Mouse (Mus musculus): Measurements from ENCODE around the gene Kpna2. TPM values are rescaled to one million over a fixed set of nuclear protein-coding genes. Genes with fewer than 3 reads are reported as not detected.

The Kpna2 gene
- 259 and 365 TPM in 2 replicates for polyA plus RNA-seq (2015; fragmentation: Nextera tagmentation; extraction: Ambion mirVana)

DNA sequence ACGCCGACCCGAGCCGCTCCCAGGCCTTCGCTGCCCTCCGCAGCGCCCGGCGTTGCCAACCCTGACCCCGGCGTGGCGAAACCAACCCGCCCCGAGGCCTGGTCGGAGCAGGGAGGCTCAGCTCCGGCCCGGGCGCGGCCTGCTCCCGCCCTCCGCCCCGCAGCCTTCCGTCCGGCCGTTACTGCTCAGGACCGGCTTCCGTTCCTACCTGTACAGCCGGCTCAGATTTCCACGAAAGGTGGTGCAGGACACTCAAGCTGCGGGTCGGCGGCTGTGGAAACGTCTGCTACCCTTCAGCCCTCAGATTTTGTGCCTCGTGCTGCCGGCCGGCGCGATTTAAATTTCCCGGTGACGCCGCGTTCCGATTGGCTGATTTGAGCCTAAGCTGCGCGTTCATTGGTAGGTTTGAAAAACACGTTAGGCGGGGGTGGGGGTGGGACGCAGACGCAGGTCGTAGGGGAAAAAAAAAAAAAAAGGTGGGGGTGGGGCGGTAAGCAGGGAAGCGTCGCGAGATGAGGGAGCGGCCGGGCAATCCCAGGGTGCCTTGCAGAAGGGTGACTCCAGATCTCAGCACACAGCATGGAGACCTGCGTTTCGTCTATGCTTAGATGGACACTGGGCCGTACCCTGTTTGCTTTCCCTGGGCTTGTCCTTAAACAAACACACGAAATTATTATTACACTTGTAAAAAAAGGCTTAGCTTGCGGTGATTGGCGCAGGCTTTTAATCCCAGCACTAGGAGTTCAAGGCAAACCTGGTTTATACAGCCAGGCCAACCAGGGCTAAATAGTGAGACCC lies at the start of gene Kpna2:
Kpna2 (minus strand) TSS at position 391 of the 798 bp plus-strand sequence.
- peak within 1 kb of the TSS; percentile 90 for H3K9ac ChIP-seq
- peak within 1 kb of the TSS; percentile 89 for H3K27ac ChIP-seq
- peaks cover 7% of the 10 kb centered on the region; the same call in 1 of the 2 replicates for H3K36me3 ChIP-seq
- H3K4me2 ChIP-seq: peak within 1 kb of the TSS; percentile 59
- peaks cover 6% of the 10 kb centered on the region; the same call in 1 of the 2 replicates for H3K4me1 ChIP-seq
- H3K9me3 ChIP-seq: no peaks in the 10 kb centered on the region
- H3K4me3 ChIP-seq (replicated peaks): peak within 1 kb of the TSS; percentile 99
- peak; percentile 97 for ATAC-seq (ENCODE audit: insufficient read depth, low FRiP score, low read depth)
- no peaks in the 10 kb centered on the region for H3K27me3 ChIP-seq (replicated peaks)
- under 1% methylated on average over 56 of the region's 62 CpGs for WGBS

DNA sequence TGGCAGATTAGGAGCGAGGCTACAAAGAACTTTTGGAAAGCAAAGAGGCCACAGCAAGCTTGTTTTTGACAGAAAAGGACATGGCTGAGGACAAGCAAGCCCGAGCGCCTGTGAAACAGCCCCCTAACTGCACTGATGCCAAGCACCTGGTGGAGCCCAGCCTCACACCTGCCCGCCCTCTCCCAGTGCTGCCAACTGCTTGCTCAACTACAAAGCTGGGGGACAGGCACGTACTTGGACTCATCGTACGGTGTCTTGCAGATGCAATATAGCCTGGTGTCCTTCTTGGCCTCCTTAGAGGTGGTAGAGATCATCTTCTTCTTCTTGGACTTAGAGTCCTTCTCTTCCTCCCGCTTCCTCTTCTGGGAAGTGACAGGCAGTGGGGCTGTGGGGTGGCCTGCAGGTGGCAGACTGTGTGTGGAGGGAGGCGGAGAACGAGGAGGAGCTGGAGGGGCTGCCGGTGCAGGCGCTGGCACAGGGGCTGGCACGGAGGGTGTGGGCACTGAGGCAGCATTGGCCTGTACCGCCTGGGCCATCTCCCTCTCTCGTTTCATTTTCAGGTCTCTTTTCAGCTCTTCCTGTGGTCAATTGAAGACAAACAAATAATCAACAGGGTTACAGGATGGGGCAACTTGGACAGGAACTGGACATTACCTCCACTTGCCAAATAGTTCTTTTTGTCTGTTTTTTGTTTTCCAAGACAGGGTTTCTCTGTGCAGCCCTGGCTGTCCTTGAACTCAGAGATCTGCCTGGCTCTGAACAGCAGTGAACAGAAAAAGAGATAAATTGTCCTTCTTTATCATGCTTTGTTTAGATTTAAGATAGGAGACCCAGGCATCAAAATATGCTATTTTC lies 47.7 kb upstream of the Kpna2 start:
- Histone ChIP-seq H3K4me3 (replicated peaks) (no peak overlapping the region), H3K27ac (no peak overlapping the region), H3K4me2 (no peak overlapping the region), H3K9me3 (no peaks in the 10 kb centered on the region), H3K27me3 (replicated peaks) (no peaks in the 10 kb centered on the region), H3K9ac (no peak overlapping the region), H3K4me1 (no peaks in the 10 kb centered on the region), H3K36me3 (peaks cover 34% of the 10 kb centered on the region)
- 91% methylated on average over 15 of the region's 15 CpGs for WGBS
- ATAC-seq (ENCODE audit: insufficient read depth, low FRiP score, low read depth): no peak

DNA sequence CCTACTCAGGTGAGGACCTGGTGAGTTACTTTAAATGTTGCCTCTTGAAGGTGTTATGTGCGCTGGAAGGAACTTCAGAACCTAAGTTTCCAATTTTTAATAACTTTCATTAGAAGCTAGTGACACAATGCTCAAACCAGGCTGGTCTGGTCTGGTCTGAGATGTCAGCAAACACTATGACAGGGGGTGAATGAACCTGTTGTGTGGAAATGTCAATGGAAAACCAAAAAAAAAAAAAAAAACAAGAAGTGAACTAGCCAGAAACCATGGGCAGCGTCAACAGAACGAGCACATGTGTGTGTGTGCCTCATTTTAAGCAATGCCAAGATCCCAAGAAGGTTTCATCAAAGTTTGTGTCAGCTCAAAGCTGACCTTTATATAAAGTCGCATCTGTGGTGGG lies 46.2 kb upstream of the Kpna2 start:
- H3K36me3 ChIP-seq: peaks cover 36% of the 10 kb centered on the region

DNA sequence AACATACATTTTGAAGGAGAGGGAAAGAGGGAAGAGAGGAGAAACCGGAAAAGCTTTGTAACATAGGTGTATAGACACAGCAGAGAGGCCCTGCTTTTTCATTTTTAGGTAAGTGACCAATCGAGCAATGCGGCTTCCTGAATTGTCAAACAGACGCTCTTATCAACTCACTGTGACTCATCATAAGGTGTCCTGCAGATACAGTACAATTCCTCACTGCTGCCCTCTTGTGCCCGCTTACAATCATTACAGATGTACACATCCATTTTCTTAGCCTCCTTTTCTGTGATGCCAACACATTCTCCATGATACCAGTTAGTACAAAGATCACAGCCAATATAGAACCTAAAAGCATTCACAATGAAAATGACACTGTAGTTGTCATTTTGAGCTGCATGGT lies 45.0 kb upstream of the Kpna2 start:
- no peak overlapping the region for H3K4me3 ChIP-seq (replicated peaks)
- no peaks in the 10 kb centered on the region for H3K9me3 ChIP-seq
- no peaks in the 10 kb centered on the region for H3K27me3 ChIP-seq (replicated peaks)
- ATAC-seq (ENCODE audit: insufficient read depth, low FRiP score, low read depth): no peak
- no peak overlapping the region; the same call in 1 of the 2 replicates for H3K27ac ChIP-seq
- 39% methylated on average over 5 of the region's 5 CpGs for WGBS
- no peaks in the 10 kb centered on the region for H3K4me1 ChIP-seq
- no peak overlapping the region for H3K4me2 ChIP-seq
- peaks cover 41% of the 10 kb centered on the region for H3K36me3 ChIP-seq
- no peak overlapping the region for H3K9ac ChIP-seq

More for the DNA sequence above, 46.2 kb upstream of the Kpna2 start:
- H3K4me1 ChIP-seq: no peaks in the 10 kb centered on the region
- no peak overlapping the region for H3K4me2 ChIP-seq
- no peaks in the 10 kb centered on the region for H3K27me3 ChIP-seq (replicated peaks)
- H3K27ac ChIP-seq: no peak overlapping the region
- no peak overlapping the region for H3K4me3 ChIP-seq (replicated peaks)
- no peak for ATAC-seq (ENCODE audit: insufficient read depth, low FRiP score, low read depth)
- WGBS: 79% methylated on average over 4 of the region's 4 CpGs
- no peak overlapping the region for H3K9ac ChIP-seq
- H3K9me3 ChIP-seq: no peaks in the 10 kb centered on the region

DNA sequence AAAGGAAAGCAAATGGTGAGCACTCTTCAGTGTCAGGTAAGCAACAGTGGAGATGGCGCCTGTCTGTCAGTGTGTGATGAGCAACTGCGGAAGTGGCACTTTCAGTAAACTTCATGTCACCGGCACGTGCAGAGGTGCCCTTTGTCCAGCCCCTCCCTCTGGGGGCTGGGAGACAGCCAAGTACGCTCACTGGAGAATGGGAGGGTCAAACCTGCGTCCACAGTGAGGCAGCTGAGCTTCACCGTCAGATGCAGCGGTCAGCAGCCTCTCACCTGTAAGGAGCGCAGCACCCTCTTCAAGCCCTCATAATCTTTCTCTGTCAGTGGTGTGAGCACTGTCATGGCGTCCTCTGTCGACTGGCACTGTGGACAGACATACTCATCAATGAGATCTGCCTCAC lies 44.0 kb upstream of the Kpna2 start:
- 85% methylated on average over 11 of the region's 11 CpGs for WGBS
- Histone ChIP-seq H3K27me3 (replicated peaks) (no peaks in the 10 kb centered on the region), H3K4me2 (no peak overlapping the region), H3K9ac (no peak overlapping the region), H3K9me3 (no peaks in the 10 kb centered on the region), H3K4me1 (no peaks in the 10 kb centered on the region), H3K4me3 (replicated peaks) (no peak overlapping the region), H3K27ac (no peak overlapping the region), H3K36me3 (peaks cover 46% of the 10 kb centered on the region)
- ATAC-seq (ENCODE audit: insufficient read depth, low FRiP score, low read depth): no peak

DNA sequence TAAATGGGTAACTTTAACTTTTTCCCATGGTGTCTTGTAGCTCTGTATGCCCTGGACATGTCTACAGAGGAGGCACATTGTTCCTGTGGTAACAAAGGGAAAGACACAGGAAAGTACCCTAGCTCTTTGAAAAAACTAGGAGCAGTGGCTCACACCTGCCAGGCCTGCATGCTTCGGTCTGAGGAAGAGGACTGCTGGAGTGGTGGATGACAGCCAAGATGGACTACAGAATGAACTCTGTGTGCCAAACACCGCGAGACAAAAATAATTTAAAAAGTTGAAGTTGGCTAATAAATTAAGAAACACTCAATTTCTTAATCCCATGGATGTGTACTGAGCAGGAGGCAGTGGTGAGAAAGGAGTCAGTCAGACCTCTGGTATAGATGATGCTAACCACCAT lies 42.1 kb upstream of the Kpna2 start:
- Histone ChIP-seq H3K4me1 (no peaks in the 10 kb centered on the region), H3K4me2 (no peak overlapping the region), H3K27ac (no peak overlapping the region), H3K9me3 (no peaks in the 10 kb centered on the region), H3K9ac (no peak overlapping the region), H3K4me3 (replicated peaks) (no peak overlapping the region), H3K27me3 (replicated peaks) (no peaks in the 10 kb centered on the region), H3K36me3 (peaks cover 53% of the 10 kb centered on the region)
- 70% methylated on average over 3 of the region's 3 CpGs for WGBS
- ATAC-seq (ENCODE audit: insufficient read depth, low FRiP score, low read depth): no peak

DNA sequence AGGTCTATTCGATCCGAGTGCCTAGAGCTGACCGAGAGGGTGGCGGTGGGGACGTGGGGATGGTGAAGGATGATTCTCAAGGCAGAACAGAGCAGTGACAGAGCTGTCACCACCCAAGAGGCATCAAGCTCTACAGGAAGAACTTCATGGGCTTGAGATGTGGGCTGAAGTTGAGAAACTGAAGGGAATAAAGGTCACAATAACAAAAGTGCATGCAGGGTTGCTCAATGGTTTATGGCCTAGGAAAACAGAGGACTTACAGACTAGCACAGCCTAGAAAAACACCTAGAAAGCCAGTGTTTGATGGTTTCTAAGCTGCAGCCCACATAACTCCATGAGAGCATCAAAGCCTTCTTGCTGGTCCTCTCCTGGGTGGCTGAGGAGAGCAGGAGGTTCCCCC lies 40.1 kb upstream of the Kpna2 start:
- no peaks in the 10 kb centered on the region for H3K4me1 ChIP-seq
- no peak overlapping the region for H3K4me2 ChIP-seq
- H3K9ac ChIP-seq: no peak overlapping the region
- no peak overlapping the region for H3K4me3 ChIP-seq (replicated peaks)
- no peak overlapping the region for H3K27ac ChIP-seq
- no peaks in the 10 kb centered on the region for H3K9me3 ChIP-seq
- no peaks in the 10 kb centered on the region for H3K27me3 ChIP-seq (replicated peaks)
- peaks cover 43% of the 10 kb centered on the region for H3K36me3 ChIP-seq
- WGBS: 95% methylated on average over 5 of the region's 5 CpGs
- ATAC-seq (ENCODE audit: insufficient read depth, low FRiP score, low read depth): no peak

DNA sequence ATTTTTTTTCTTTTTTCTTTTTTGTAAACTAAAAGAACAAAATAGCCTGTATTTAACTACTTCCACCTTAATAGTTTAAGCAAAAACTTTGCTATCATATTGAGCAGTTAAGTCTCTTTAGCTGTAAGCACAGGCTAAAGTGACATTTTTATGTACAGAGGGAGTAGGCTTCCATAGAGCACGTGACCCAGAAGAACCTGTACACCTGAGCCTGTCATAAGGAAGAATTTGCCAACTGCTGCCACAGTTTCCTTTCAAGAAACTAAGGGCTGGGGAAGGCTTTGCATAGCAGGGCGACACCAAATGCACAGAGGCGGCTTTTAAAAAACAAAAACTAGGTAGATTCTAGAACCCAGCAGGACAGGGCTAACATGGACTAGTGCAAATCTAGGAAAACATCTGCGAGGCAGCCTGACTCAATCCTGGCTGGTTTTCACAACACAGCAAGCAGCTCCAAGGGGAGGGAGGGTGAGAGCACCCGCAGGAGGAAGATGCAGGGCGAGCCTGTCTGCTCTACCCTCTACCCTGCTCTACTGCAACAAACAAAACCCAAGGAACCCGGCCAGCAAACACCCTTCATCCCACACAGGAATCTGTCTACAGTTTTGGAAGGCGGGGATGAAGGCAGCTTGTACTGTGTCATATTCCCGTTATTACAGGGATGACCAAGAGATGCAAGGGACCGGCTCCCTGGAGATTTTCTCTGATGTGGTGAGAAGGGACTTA lies 34.9 kb upstream of the Kpna2 start:
- Histone ChIP-seq H3K27me3 (replicated peaks) (no peaks in the 10 kb centered on the region), H3K27ac (no peak overlapping the region), H3K9ac (no peak overlapping the region), H3K4me2 (no peak overlapping the region), H3K4me1 (no peaks in the 10 kb centered on the region), H3K9me3 (no peaks in the 10 kb centered on the region), H3K36me3 (peaks cover 18% of the 10 kb centered on the region; the same call in 1 of the 2 replicates), H3K4me3 (replicated peaks) (no peak overlapping the region)
- WGBS: 77% methylated on average over 10 of the region's 10 CpGs
- ATAC-seq (ENCODE audit: insufficient read depth, low FRiP score, low read depth): no peak

DNA sequence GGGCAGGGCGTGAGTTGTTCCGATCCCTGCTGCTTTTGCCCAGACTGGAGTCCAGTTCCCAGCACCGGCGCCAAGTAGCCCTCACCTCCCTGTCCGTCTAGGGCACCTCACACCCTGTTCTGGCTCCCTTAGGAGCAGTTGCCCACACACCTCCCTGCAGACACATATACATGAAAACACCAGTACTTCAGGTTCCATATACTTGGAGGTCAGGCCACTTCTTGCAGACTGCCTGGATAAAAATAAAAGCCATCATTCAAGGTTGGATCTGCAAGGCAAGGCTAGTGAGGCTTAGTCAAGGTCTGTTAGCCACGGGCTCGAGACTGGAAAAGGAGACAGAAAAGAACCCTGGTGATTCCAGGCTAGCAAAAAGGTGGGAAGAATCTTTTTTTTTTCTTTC lies 32.3 kb upstream of the Kpna2 start:
- no peaks in the 10 kb centered on the region for H3K9me3 ChIP-seq
- H3K9ac ChIP-seq: no peak overlapping the region
- H3K36me3 ChIP-seq: 0 out of 2 replicates have a peak, but pooled peaks cover under 1% of the 10 kb centered on the region
- H3K27ac ChIP-seq: no peak overlapping the region
- no peak for ATAC-seq (ENCODE audit: insufficient read depth, low FRiP score, low read depth)
- no peaks in the 10 kb centered on the region for H3K27me3 ChIP-seq (replicated peaks)
- H3K4me3 ChIP-seq (replicated peaks): no peak overlapping the region
- 46% methylated on average over 7 of the region's 7 CpGs for WGBS
- H3K4me2 ChIP-seq: no peak overlapping the region
- H3K4me1 ChIP-seq: 0 out of 2 replicates have a peak, but pooled peaks cover 3% of the 10 kb centered on the region

DNA sequence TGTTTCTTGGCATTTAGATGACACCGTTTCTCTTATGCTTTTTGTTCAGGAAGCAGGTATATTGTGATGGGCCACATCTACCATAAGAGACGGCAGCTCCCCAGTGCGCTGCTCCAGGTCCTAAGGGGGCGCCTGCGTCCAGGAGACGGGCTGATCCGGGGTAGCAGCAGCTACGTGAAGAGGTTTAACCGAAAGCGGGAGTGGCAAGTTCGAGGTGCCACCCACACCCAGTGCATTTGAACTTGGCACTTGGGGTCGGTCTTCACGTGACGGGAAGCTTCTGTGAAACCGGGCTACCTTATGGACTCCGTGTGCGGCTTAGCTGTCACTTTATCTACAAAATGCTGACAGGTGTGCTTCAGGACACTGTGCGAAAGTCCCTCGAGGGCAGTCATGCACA lies 30.2 kb upstream of the Kpna2 start:
- H3K27ac ChIP-seq: no peak overlapping the region
- H3K4me2 ChIP-seq: no peak overlapping the region
- H3K4me3 ChIP-seq (replicated peaks): no peak overlapping the region
- H3K27me3 ChIP-seq (replicated peaks): no peaks in the 10 kb centered on the region
- H3K4me1 ChIP-seq: peaks cover 20% of the 10 kb centered on the region
- ATAC-seq (ENCODE audit: insufficient read depth, low FRiP score, low read depth): no peak
- no peak overlapping the region for H3K9ac ChIP-seq
- H3K9me3 ChIP-seq: no peaks in the 10 kb centered on the region
- WGBS: 41% methylated on average over 19 of the region's 19 CpGs
- H3K36me3 ChIP-seq: no peaks in the 10 kb centered on the region

DNA sequence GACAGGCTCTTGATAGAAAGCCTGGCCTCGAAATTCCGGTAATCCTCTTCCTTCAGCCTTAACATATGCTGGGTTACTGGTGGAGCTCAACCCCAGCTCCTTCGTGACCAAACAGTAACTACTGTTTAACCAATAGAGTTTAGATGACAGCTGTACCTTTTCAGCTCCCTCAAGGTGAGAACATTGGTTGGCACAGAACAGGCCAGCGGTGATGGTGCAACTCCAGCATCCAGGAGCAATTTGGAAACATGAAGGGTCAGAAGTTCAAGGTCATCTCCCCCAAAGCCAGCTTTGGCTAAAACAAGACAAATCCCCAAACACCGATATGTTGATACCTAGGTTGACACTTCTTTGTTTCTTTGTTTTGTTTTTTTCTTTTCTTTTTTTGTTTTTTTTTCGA lies 29.4 kb upstream of the Kpna2 start:
- Histone ChIP-seq H3K36me3 (no peaks in the 10 kb centered on the region), H3K4me3 (replicated peaks) (peak overlapping the region; percentile 63), H3K4me1 (peaks cover 20% of the 10 kb centered on the region), H3K4me2 (peak overlapping the region; percentile 95), H3K9me3 (no peaks in the 10 kb centered on the region), H3K27me3 (replicated peaks) (no peaks in the 10 kb centered on the region), H3K27ac (peak overlapping the region; percentile 90; the same call in 1 of the 2 replicates), H3K9ac (no peak overlapping the region)
- 52% methylated on average over 6 of the region's 6 CpGs for WGBS
- ATAC-seq (ENCODE audit: insufficient read depth, low FRiP score, low read depth): no peak

All from stomach, embryonic 15.5 days (tissue).